Mouse (Mus musculus) megakaryocyte, embryonic 14.5 days (primary cell): Measurements from ENCODE around the gene Olfr883.

Experiments used
- FLI1 ChIP-seq: IDR thresholded peaks from 2 replicates; pipeline ENCODE4 v1.6.1; 2012; ENCODE audit warnings: low read length, inconsistent platforms, mixed read lengths
- GATA1 ChIP-seq: IDR thresholded peaks from 3 replicates; pipeline ENCODE4 v1.6.1; 2012; ENCODE audit warnings: mixed read lengths, low read length, inconsistent platforms, borderline replicate concordance

- TF ChIP-seq GATA1 = no peak
- TF ChIP-seq FLI1 = no peak
These were observed 35.4 kb downstream of the Olfr883 start, which contains the start of gene Olfr885 for GRCm38 (mm10) chr9:38061022-38061421.
